Mouse (Mus musculus) embryo, embryonic 10 days (tissue): ENCODE measurements around the gene Fam181a.
A peak's percentile ranks its signal among the peaks of the same experiment; 100 is the strongest.

Experiments used
- DNase-seq: peaks from one replicate; pipeline ENCODE4 v3.0.0-alpha.2; 2015; ENCODE audit warnings: low spot score

Gene Fam181a

DNA sequence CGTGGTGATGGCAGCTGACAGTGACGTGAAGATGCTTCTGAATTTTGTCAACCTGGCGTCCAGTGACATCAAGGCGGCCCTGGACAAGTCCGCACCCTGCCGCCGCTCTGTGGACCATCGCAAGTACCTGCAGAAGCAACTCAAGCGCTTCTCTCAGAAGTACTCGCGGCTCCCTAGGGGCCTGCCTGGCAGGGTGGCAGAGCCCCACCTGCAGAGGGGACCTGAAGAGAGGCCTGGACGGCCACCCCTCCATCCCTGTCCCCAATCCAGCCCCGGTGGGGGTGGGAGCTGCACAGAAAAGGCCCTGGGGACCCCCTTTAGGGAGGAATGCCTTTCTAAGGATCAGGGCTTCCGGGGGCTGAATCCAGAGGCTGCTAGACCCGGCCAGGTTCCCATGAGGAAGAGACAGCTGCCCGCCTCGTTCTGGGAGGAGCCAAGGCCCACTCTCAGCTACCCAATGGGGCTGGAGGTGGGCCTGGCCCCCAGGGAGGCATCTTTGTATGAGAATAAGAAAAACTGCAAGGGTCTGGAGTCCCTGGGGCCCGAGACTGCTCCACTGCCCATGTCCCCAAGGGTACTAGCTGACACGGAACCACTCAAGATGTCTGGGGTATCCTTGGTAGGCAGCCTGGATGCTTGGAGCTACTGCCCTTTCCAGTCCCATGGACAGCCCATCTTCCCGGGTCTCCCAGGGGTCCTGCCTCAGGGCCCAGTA lies 5.2 kb downstream of the Fam181a start:
- no peak for DNase-seq

DNA sequence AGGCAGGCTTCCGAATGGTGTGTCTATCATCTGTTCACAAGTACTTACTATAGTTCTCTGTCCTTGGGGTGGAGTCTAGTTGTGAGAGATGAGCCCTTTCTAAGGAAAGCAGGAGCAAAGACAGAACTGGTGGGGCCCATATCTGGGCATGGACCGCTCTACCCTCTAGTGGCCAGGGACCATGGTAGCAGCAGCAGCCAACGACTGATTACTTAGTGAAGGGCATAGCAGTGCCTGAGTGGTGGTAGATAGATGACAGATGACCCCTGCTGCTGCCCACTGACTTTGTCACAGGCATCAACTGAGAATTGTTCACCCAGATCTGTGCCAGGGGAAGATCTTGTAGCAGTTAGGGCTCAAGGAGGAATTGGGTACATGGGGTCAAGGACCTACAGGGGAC lies 12.0 kb downstream of the Fam181a start:
- peak; percentile 66 for DNase-seq

DNA sequence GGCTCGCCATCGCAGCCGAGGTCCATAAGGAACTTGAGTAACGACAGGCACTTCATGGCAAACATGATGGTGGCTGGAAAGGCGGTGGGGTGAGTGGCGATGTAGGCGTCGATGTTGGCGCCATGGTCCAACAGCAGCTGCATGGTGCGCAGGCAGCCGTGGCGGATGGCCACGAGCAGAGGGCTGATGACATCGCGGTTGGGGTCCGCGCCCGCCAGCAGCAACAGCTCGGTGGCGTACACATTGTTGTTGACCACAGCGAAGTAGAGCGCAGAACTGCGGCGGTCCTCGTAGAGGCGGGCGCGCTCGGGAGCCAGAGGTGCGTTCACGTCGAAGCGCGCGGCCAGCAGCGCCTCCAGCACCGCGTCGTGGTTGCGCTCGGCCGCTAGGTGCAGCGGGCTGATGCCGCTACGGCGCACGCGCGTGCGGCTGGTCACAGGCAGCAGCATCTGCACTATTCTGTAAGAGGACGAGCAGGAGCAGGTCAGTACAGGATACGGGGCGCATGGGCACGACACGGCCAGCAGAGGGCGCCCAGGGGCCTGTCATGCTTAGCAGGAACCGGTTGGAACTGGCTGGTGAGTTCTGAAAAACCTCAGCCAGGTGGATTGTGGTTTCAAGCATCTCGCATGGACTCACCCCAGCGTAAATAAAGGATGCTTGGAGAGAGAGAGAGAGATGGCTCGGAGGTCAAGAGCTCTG lies 14.5 kb downstream of the Fam181a start:
- peak; percentile 98 for DNase-seq

DNA sequence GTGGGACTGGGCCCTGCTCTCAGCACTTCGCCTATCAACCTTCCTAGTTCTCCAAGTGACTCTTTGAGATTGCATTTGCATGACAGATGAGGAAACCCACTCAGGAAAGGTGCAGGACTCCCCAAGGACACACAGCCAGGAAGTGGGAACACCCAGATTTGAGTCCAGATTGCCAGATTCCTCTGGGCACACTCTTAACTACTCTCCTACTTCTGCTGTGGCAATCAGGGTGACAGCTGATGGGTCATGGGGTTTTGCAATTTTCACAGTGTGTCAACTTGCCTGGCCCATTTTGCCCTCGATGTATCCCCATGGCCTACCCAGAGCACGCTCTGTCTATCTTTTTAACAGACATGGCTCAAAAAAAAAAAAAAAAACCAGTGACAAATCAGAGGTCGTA lies 15.8 kb downstream of the Fam181a start:
- DNase-seq: no peak

DNA sequence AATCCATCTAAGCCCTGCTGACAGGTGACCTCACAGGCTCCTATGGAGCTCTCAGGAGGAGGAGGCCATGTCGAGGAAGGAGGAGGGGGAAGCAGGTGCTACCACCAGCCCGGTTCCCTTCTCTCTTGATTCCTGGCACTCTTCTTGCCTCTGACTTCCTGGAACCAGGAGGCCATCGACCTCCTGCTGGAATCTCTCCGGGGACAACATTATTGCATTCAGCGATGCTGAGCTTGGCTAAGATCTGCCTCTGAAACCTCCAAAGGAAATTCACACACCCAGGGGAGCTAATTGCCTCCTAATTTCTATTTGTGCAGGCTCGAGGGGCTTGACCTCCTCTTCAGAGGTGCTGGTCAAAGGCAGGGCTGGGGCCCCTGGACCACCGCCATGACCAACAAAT lies 16.3 kb downstream of the Fam181a start:
- no peak for DNase-seq

DNA sequence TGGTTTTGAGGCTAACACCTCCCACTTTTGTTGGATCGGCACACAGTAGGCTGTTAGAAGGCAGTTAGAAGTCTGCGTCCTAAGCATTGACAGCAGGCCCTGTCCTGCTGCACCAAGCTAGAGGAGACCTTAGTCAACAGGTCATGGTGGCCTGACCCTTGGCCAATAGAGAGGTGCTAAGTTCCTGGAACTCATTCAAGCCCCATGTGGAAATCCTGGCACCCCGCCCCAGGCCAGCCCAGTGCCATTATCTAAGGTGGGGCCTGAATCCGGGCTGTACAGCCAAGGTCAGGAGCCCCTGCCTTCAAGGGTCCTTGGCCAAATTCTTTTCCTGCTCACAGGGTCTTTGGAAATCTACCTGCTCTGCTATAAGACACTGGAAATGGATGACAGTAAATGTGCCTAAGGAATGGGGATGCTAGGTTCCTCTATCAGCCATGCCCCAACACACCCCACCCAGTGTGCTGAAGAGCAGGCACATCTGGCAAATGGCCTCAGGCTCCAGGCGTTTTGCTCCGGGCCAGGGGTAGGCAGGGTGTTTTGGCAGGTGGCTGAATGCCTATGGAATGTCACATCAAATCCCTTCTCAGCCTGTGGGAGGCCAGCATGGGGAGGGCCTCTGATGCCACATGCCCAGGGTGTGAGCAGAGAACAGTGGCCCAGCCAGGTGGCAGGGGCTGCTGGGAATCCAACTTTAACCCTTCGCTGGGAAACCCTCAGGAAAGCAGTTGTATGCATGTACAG lies 17.8 kb downstream of the Fam181a start:
- no peak for DNase-seq

DNA sequence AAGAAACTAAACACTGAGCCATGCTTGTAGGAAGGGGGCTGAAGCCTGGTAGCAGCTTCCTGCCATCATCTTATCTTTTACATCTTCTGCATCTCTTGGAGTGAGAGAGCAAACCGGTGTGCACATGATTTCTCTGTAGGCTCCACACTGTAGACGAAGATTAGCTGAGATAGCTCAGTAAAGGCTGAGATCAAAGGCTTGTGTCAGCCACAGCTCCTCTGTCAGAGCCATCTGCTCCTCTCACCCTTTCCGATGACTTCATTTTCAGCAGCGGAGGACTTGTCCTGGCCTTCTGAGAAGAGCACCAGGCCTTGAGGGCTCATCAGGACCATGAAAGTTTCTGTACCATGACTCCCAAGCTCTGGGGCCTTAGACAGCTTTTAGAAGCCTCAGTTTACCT lies 20.7 kb downstream of the Fam181a start:
- no peak for DNase-seq

DNA sequence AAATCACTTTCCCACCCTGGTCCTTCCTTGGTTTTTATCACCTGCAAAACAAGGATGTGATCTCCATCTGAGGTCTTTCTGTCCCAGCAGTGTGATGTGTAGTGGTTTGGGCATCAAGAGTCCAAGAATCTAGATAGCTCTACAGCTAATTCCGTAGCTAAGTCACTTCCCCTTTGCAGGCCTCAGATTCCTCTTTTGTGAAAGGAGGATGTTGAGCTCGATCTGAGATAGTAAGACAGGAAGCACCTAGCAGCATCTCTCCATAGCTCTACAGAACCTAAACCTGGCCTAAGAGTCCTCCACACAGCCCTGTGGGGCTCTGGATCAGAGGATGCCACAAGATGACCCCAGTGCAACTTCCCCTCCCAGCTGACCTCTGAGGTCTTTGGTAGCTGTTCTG lies 22.1 kb downstream of the Fam181a start:
- DNase-seq: no peak

DNA sequence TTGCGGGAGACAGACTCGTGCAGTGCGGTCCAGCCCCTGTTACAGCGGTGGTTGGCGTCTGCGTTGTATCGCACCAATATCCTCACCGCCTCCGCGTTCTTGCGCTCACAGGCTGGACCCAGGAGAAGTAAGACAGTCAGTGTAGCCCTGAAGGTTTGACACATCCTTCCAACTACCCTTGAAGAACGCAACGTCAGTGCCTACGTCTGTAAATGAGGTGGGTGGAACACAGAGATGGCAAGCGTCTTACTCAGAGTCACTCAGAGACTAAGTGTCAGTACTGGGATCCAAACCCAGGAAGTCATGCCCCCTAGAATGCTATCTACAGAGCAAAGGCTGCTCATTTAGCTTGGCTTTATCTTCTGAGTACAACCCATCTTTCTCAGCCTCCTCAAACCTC lies 22.7 kb downstream of the Fam181a start:
- DNase-seq: no peak

DNA sequence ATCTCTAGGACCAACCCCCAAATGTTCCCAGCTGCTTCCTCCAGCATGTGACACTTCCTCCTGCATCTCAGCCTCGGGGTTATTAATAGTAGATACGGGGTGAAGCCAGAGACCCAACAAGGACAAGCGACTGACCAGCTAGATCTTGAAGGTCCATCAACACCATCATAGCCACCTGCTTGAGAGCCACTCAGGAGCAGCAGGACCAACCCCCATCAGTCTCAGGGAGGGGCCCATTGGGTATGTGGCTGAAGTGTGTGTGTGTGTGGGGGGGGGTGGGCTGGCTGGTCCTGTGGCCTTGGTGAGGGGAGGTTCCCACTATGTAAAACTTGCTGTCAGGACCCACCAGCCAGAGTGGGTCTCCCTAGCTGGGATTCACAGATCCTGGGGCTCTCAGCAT lies 26.0 kb downstream of the Fam181a start:
- DNase-seq: no peak

DNA sequence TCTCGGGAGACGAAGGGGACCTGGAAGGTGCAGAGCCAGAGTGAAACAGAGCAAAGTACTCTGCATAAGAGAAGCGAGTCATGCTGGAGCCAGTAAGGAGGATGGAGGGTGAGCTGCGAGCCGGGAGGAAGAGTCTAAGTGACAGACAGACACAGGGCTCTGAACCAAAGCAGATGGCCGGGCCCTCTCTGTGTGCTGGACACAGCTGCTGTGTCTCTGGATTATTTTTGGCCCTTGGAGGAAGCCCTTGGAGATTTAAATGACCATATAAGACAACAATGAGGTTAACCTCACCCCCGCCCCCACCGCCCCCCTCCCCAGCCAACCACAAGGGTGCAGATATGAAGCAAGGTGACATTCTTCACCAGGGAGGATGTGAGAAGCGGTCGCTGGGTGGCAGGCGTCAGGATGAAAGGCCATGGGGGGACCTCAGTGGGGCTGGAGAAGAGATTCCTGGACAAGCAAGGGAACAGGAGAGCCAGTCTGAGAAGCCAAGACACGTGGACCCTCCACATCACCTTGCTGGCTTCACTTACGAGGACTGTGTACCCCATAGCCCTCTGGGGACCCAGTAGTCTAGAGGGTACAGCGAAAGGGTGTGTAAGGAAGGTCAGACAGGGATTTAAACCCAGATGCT lies 27.5 kb downstream of the Fam181a start:
- DNase-seq: no peak

DNA sequence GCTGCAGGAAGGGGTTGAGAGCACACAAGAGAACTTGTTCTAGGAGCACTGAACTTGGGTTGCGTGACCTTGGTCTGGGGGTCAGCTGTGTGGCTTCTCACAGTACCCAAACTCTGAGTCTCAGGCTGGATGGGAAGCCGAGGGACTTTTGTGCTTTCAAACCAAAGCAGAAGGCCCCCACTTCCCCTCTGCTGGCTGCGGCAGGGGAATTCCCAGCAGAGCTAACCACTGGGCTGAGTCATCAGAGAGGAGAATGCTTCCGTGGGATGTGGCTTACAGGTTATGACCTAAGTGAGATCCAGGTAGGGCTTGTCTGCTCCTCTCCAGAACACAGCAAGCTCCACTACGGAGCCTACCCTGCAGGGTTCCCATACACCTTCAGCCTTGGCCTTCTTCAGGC lies 30.4 kb downstream of the Fam181a start:
- no peak for DNase-seq

DNA sequence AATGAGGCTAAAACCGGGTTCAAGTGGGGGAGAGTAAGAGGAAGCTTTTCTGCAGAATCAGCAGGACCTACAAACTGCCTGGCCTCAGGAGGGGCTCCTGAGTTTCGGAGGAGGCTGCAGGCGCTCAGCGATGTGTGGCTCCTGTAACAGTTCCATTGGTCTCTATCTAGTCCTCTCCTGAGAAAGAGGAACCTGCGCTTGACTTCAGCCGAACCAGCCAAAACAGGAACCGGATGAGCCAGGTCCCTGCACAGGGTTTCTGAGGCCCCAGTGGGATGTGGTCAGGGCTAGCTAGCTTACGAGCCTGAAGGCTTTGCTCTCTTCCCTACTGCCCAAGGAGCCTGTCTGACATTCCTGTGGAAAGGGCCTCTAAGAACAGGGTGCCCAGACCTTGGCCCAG lies 32.7 kb downstream of the Fam181a start:
- no peak for DNase-seq

DNA sequence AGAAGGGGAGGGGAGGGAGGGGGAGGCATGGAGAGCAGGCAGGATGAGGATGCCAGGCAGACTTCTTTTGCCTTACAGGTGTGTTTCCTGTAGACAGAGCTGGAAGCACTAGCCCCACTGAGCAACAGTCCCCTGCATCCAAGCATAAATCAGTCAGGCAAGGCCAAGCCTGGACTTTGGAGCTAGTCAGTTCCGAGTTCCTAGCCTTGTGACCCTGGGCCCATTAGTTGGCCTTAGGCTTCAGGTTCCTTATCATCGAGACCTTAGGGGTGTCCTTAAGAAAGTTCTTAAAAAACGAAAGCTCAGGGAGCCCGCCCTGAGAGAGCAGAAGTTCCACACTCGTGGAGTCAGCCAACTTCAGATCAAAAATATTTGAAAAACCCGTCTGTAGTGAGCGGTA lies 34.2 kb downstream of the Fam181a start:
- DNase-seq: no peak

DNA sequence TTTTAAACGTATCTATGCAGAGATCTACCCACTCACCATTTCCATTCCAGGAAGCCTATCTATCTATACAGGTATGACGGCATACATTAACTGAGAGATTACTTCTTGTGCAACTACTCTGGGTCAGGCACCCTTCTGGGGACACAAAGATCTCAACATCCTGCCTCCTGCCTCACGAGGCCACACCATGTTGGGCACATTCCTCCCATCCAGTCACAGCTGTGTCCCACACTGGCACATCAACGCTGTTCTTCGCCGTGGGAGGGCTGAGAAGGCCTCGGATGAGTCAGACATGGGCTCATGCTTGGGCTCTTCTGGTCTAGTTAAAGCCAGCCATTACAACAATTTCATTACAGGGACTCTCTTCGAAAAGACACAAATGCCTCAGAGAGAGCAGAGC lies 36.2 kb downstream of the Fam181a start:
- no peak for DNase-seq

DNA sequence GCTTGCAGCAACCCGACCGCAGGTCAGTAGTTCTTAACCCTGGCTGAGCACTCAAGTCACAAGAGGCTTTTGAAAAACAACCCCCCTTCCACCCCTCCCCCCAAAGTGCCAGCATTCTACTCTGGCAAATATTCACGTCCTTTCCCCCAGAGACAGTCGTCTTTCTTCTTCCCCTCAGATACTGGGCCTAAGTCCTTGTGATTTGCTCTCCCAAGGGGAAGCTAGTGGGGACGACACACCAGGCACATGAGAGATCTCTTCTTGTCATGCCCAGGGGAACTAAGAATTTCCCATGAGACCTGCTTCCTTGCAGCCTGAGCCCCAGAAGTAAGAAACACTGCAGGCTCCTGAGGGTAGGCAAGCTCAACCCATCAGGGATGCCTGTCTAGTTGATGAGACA lies 36.6 kb downstream of the Fam181a start:
- no peak for DNase-seq

DNA sequence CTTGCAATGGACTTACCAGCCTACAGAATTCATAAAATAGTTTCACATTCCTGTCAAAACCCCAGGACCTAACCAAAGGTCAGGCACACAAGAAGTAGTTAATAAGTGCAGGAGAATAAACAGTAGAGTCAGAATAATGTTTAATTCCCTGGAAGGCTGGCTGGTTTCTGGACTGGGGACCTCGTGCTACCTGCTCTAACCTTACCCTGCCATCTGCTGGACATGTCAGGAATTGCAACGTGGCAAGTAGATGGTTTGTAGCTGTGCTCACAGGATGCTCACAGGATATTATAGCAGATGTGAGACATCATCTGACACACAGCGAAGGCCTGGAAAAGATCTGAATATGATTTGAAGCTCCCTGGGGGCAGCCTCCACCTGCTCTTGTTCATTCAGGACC lies 37.7 kb downstream of the Fam181a start:
- DNase-seq: peak; percentile 94

DNA sequence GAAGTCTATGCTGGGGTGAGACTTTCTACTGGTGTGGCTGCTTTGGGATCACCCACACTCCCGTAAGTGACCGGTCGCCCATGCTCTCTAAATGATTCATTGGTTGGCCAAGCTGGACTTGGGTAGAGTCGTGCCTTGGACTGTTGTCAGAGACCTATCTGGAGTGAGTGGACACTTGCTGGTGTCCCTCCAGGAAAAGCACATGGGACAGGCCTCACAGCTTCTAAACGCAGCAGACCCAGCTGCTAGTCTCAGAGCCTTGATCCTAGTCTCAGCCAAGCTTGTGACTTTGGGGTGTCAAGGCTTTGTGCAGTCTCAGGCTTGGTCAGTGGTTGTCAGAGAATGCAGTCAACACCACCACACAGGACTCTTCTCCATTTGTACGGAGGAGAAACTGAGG lies 42.0 kb downstream of the Fam181a start:
- DNase-seq: no peak

DNA sequence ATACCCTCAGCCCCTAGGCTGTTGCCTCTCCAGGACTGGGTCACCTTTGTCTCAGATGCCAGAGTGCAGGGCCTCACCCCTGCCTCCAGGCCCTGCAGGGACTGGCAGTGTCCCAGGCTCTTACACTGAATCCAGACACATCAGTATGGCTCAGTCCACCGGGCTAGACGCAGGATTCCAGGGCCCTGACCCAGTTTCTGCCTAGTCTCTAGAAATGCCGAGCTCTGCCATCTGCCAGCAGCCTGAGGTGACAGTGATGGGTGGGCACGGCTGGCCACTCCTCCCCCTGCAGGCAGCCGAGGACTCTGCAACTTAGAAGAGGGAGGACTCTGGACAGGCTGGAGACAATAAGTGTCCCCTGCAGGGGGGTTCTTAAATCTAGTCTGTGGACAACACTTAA lies 42.8 kb downstream of the Fam181a start:
- peak; percentile 58 for DNase-seq

DNA sequence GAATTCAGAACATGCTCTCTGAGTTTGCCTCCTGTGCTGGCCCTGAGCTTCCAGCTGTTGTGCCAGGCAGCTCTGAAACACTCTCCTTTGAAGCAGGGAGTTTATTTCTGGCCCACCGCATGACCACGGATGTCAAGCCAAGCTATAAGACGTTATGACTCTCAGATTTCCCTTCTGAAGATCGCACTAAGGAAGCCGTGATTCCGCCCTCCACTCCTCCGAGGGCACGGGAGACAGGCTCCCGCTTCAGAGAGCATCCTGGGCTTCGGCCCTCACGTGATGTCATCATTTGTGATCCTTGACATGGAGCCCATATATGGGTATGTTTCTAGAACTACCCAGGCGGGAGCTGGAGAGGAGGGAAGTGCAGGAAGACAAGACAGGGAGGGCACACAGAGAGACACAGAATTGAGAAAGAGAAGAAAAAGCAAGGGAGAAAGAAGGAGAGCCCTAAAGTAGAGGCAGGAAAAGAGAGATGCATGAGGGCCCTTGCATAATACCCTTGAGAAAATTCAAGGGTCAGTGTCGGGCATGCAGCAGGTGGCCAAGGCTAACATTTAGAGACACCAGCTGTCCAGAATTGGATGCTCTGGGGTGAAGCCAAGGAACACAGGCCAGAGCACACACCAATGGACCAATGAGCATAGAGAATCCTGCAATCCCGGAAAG lies 45.1 kb downstream of the Fam181a start, which contains the start of gene Asb2:
TSS of gene Asb2 (minus strand) at position 256 of the 669 bp plus-strand sequence.
- no peak for DNase-seq

DNA sequence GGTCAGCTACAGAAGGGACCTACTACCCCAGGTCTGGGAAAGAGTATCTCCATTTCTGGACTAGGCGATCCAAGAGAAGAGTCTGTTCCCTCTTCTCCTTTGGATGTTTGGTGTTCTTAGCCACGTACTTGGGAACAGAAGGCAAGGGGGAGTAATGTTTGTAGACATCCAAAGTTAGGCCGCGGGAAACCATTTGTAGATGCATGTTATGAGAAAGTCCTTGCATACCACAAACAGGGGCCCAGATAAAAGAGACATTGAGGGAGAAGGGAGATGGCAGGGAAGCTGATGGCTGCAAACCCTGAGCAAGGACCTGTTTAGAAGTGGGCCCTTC lies 45.6 kb downstream of the Fam181a start:
- no peak for DNase-seq

DNA sequence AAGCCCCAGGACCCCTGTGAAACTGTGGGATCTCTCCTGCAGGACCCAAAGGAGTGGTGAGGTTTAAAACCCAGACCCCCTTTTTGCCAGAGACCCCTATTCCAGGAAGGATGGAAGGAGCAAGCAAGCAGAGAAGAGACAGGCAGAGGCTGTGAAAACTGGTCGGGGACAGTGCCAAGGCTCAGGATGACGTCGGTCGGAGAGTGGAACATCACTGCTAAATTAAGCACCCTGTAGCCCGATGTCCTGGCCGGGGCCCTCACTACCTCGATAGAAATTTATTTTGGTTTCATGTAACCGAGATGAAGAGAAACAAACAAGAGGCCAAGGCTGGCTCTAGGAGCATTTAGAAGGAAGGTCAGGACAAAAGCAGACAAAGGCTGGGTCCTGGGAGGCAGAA lies 47.4 kb downstream of the Fam181a start:
- DNase-seq: no peak
